8 mouse cellular contexts compared by ENCODE assay signal in the genomic region with DNA sequence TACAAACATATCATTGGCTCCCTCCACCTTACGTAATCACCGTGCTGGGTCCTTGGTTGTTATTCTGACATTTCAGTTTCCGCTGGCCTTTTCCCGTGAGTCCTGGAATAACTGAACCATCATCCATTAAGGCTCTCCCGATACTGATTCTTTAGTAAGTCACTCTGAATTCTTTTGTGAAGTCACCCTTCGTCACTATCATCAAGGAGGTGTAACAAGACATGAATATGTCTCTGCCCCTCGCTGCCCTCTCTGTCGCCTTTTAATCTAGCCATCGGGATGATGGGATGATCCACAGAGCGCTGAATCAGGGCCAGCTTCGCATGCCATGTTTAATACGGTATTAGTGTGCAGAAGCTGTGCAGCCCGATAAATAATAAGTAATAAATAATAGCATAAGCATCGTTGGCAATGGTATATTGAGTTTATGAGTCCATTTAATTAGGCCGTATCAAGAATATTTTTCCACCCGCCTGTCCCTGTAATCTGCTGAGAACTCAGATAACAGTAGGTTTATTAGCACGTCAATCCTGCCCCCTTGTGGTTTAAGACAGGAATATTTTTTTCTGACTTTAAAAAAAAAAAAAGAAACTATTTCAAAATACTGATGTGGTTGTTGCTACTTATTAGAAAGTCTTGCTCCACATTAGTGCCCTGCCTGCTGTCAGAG. TPM values are rescaled to one million over a fixed set of nuclear protein-coding genes. Genes with fewer than 3 reads are reported as not detected.
A peak's percentile ranks its signal among the peaks of the same experiment; 100 is the strongest.
DNase-seq lines count a peak whose midpoint lies in the region; ATAC-seq lines count a peak whose summit lies in the region.

No protein-coding gene starts in this region.

- no peak overlapping the region for H3K9ac ChIP-seq in lung, embryonic 16.5 days (ENCODE audit: low read length)
- no peak overlapping the region for H3K9ac ChIP-seq in kidney, embryonic 14.5 days (ENCODE audit: low read depth, low read length)
- no peak overlapping the region for H3K9ac ChIP-seq in liver, embryonic 13.5 days
- peak overlapping the region; percentile 53 for H3K9ac ChIP-seq in neural tube, embryonic 15.5 days (replicated peaks)

- no peaks in the 10 kb centered on the region for H3K27me3 ChIP-seq in lung, embryonic 16.5 days (ENCODE audit: control insufficient read depth, insufficient read depth, low read depth, low read length)
- H3K27me3 ChIP-seq in kidney, embryonic 14.5 days (ENCODE audit: control insufficient read depth, insufficient read depth, low read length), result no peaks in the 10 kb centered on the region
- no peaks in the 10 kb centered on the region for H3K27me3 ChIP-seq in liver, embryonic 13.5 days
- no peaks in the 10 kb centered on the region for H3K27me3 ChIP-seq in neural tube, embryonic 15.5 days (replicated peaks)

- H3K9me3 ChIP-seq in lung, embryonic 16.5 days (ENCODE audit: control insufficient read depth, low read length), result no peaks in the 10 kb centered on the region
- no peaks in the 10 kb centered on the region for H3K9me3 ChIP-seq in kidney, embryonic 14.5 days (ENCODE audit: control insufficient read depth, low read length)
- no peaks in the 10 kb centered on the region for H3K9me3 ChIP-seq in liver, embryonic 13.5 days (replicated peaks)
- no peaks in the 10 kb centered on the region for H3K9me3 ChIP-seq in neural tube, embryonic 15.5 days (replicated peaks)

- 35% methylated on average over 17 of the region's 17 CpGs for WGBS in lung, embryonic 16.5 days
- 33% methylated on average over 17 of the region's 17 CpGs for WGBS in kidney, embryonic 14.5 days
- 21% methylated on average over 17 of the region's 17 CpGs for WGBS in liver, embryonic 13.5 days (ENCODE audit: insufficient replicate concordance)
- WGBS in neural tube, embryonic 15.5 days, result 17% methylated on average over 17 of the region's 17 CpGs

- H3K4me1 ChIP-seq in lung, embryonic 16.5 days (replicated peaks; ENCODE audit: control insufficient read depth, insufficient read depth, low read length), result peaks cover 20% of the 10 kb centered on the region
- H3K4me1 ChIP-seq in kidney, embryonic 14.5 days (ENCODE audit: control insufficient read depth, insufficient read depth, low read length), result no peaks in the 10 kb centered on the region
- H3K4me1 ChIP-seq in liver, embryonic 13.5 days (replicated peaks), result peaks cover 31% of the 10 kb centered on the region
- peaks cover 15% of the 10 kb centered on the region for H3K4me1 ChIP-seq in neural tube, embryonic 15.5 days

- DNase-seq in lung, postnatal 4 days, result no peak
- DNase-seq in cerebellum, adult 9-11 months, result peak; percentile 67
- peak; percentile 16 to 19 for DNase-seq in frontal cortex, postnatal 25 days (ENCODE audit: low spot score in 2 of 2)
- no peak for DNase-seq in liver, embryonic 13.5 days
- no peak for DNase-seq in yolk sac, embryonic 10.5 days (ENCODE audit: low spot score)

- no peak overlapping the region for H3K27ac ChIP-seq in lung, embryonic 16.5 days (ENCODE audit: low read length)
- no peak overlapping the region for H3K27ac ChIP-seq in kidney, embryonic 14.5 days (ENCODE audit: low read depth, low read length)
- H3K27ac ChIP-seq in liver, embryonic 13.5 days, result no peak overlapping the region
- peak overlapping the region; percentile 91 for H3K27ac ChIP-seq in neural tube, embryonic 15.5 days (replicated peaks)

- no peak for ATAC-seq in lung, embryonic 16.5 days (ENCODE audit: low read depth)
- ATAC-seq in kidney, embryonic 14.5 days (ENCODE audit: low FRiP score, low TSS enrichment), result 0 out of 2 replicates have a peak, but pooled peaks have one; percentile 52
- no peak for ATAC-seq in liver, embryonic 13.5 days (ENCODE audit: low read depth)
- ATAC-seq in neural tube, embryonic 15.5 days (ENCODE audit: low FRiP score), result peak; percentile 46

- no peaks in the 10 kb centered on the region for H3K36me3 ChIP-seq in lung, embryonic 16.5 days (ENCODE audit: control insufficient read depth, insufficient read depth, low read length)
- H3K36me3 ChIP-seq in kidney, embryonic 14.5 days (ENCODE audit: control insufficient read depth, insufficient read depth, low read length), result no peaks in the 10 kb centered on the region
- H3K36me3 ChIP-seq in liver, embryonic 13.5 days, result no peaks in the 10 kb centered on the region
- no peaks in the 10 kb centered on the region for H3K36me3 ChIP-seq in neural tube, embryonic 15.5 days

- H3K4me3 ChIP-seq in lung, embryonic 16.5 days (ENCODE audit: low read length), result peak overlapping the region; percentile 18; the same call in 1 of the 2 replicates
- peak overlapping the region; percentile 19 for H3K4me3 ChIP-seq in kidney, embryonic 14.5 days (ENCODE audit: low read length)
- 0 out of 2 replicates have a peak overlapping the region, but pooled peaks have one; percentile 12 for H3K4me3 ChIP-seq in liver, embryonic 13.5 days (replicated peaks)
- peak overlapping the region; percentile 44 for H3K4me3 ChIP-seq in neural tube, embryonic 15.5 days (replicated peaks)

- H3K4me2 ChIP-seq in lung, embryonic 16.5 days (ENCODE audit: low read depth, low read length), result peak overlapping the region; percentile 57
- peak overlapping the region; percentile 39 for H3K4me2 ChIP-seq in kidney, embryonic 14.5 days (replicated peaks; ENCODE audit: low read depth, low read length)
- peak overlapping the region; percentile 50 for H3K4me2 ChIP-seq in liver, embryonic 13.5 days
- H3K4me2 ChIP-seq in neural tube, embryonic 15.5 days, result peak overlapping the region; percentile 69

RNA-seq across cellular contexts. Expression of gene Mdm2, which starts 33.8 kb away (rescaled TPM):
- 51.2 and 51.7 TPM in 2 replicates for polyA plus RNA-seq in lung, embryonic 16.5 days (2015; fragmentation: Nextera tagmentation; extraction: Ambion mirVana)
- 38.6 and 65.6 TPM in 2 replicates for polyA plus RNA-seq in kidney, embryonic 14.5 days (2014; fragmentation: Nextera tagmentation; extraction: Ambion mirVana)
- polyA plus RNA-seq in liver, embryonic 13.5 days (2015; fragmentation: Nextera tagmentation; extraction: Ambion mirVana), result 16.3 and 25.9 TPM in 2 replicates
- 46.0 and 51.3 TPM in 2 replicates for polyA plus RNA-seq in neural tube, embryonic 15.5 days (2015; fragmentation: Nextera tagmentation; extraction: Ambion mirVana)

RNA-seq across cellular contexts. Expression of gene Cpm, which starts 47.5 kb away (rescaled TPM):
- polyA plus RNA-seq in lung, embryonic 16.5 days (2015; fragmentation: Nextera tagmentation; extraction: Ambion mirVana), result 83.7 and 86.9 TPM in 2 replicates
- 21.8 and 28.9 TPM in 2 replicates for polyA plus RNA-seq in kidney, embryonic 14.5 days (2014; fragmentation: Nextera tagmentation; extraction: Ambion mirVana)
- polyA plus RNA-seq in liver, embryonic 13.5 days (2015; fragmentation: Nextera tagmentation; extraction: Ambion mirVana), result 19.3 and 27.8 TPM in 2 replicates
- polyA plus RNA-seq in neural tube, embryonic 15.5 days (2015; fragmentation: Nextera tagmentation; extraction: Ambion mirVana), result 4.1 and 12.9 TPM in 2 replicates

Comparison
In these comparisons a context has a peak if more than half of its experiments do, and no peak if none do; other contexts are left out.
1. ATAC-seq: peak in kidney, embryonic 14.5 days (single experiment) and neural tube, embryonic 15.5 days (single experiment); none in lung, embryonic 16.5 days (single experiment) and liver, embryonic 13.5 days (single experiment).
2. DNase-seq: peak in cerebellum, adult 9-11 months (single experiment) and frontal cortex, postnatal 25 days (2 of 2); none in lung, postnatal 4 days (0 of 2), liver, embryonic 13.5 days (single experiment) and yolk sac, embryonic 10.5 days (single experiment).
3. Peak in every context shown above with its lines, with median percentiles within 50 percentile points of each other: H3K4me2 ChIP-seq and H3K4me3 ChIP-seq.